Mouse (Mus musculus) embryonic facial prominence, embryonic 13.5 days (tissue): ENCODE data around the gene Wdr59. TPM values are rescaled to one million over a fixed set of nuclear protein-coding genes. Genes with fewer than 3 reads are reported as not detected.

Experiments used
- ATAC-seq: fragments of 200-750 bp; cut with Nextera tagmentation; 2 replicates; pipeline ENCODE4 v1.8.0; 2017; ENCODE audit warnings: low read depth; ENCODE audit not compliant: insufficient number of reproducible peaks, insufficient read depth, low FRiP score, low TSS enrichment
- H3K27ac ChIP-seq: fragments of 300-500 bp; sonication (generic); 2 replicates; pipeline ENCODE4 v1.5.1; 2015; ENCODE audit warnings: moderate library complexity, mild to moderate bottlenecking, inconsistent platforms
- H3K27me3 ChIP-seq: fragments of 300-500 bp; sonication (generic); 2 replicates; pipeline ENCODE4 v1.6.1; 2015; ENCODE audit warnings: mild to moderate bottlenecking, inconsistent platforms
- H3K36me3 ChIP-seq: fragments of 300-500 bp; sonication (generic); 2 replicates; pipeline ENCODE4 v1.6.1; 2015; ENCODE audit warnings: mild to moderate bottlenecking, inconsistent platforms
- H3K4me1 ChIP-seq: fragments of 300-500 bp; sonication (generic); 2 replicates; pipeline ENCODE4 v1.6.1; 2015; ENCODE audit warnings: inconsistent platforms
- H3K4me2 ChIP-seq: fragments of 300-500 bp; sonication (generic); 2 replicates; pipeline ENCODE4 v1.6.1; 2015; ENCODE audit warnings: moderate library complexity, mild to moderate bottlenecking, inconsistent platforms
- H3K4me3 ChIP-seq: fragments of 300-500 bp; sonication (generic); 2 replicates; pipeline ENCODE4 v1.5.1; 2015; ENCODE audit warnings: mild to moderate bottlenecking, inconsistent platforms
- H3K9ac ChIP-seq: fragments of 300-500 bp; sonication (generic); 2 replicates; pipeline ENCODE4 v1.6.1; 2015; ENCODE audit warnings: mild to moderate bottlenecking, inconsistent platforms
- H3K9me3 ChIP-seq: fragments of 300-500 bp; sonication (generic); 2 replicates; pipeline ENCODE4 v1.6.1; 2016; ENCODE audit warnings: inconsistent platforms
- WGBS: fragments of 180-500 bp; shearing (Covaris S2); methylation state at CpG from one replicate; pipeline ENCODE4 v1.1.7; 2015; ENCODE audit warnings: mixed read lengths; 5-methylcytosine and 5-hydroxymethylcytosine counted together
- polyA plus RNA-seq: library from polyadenylated mRNA; unstranded; fragments of >200 nt; fragmentation: Nextera tagmentation; extraction: Ambion mirVana; gene quantifications from 2 replicates; pipeline ENCODE4 v1.2.1, GENCODE M21; 2015

Wdr59 gene
- polyA plus RNA-seq, 1 experiment from 2014 or later: 8.0 TPM

- no peak for ATAC-seq
- Histone ChIP-seq H3K36me3 (peaks cover 74% of the 10 kb centered on the region), H3K9ac (no peak overlapping the region), H3K4me1 (no peaks in the 10 kb centered on the region), H3K27me3 (no peaks in the 10 kb centered on the region), H3K9me3 (no peaks in the 10 kb centered on the region), H3K27ac (no peak overlapping the region), H3K4me2 (no peak overlapping the region), H3K4me3 (no peak overlapping the region)
- WGBS: 93% methylated on average over 8 of the region's 8 CpGs
These were observed 41.2 kb downstream of the Wdr59 start for GRCm38 (mm10) chr8:111480691-111481090.

- Histone ChIP-seq H3K36me3 (peaks cover 58% of the 10 kb centered on the region), H3K27ac (no peak overlapping the region), H3K27me3 (no peaks in the 10 kb centered on the region), H3K4me3 (no peak overlapping the region), H3K4me2 (no peak overlapping the region), H3K9me3 (no peaks in the 10 kb centered on the region), H3K4me1 (peaks cover 12% of the 10 kb centered on the region), H3K9ac (no peak overlapping the region)
- no peak for ATAC-seq
- 89% methylated on average over 5 of the region's 5 CpGs for WGBS
These were observed 44.0 kb downstream of the Wdr59 start for GRCm38 (mm10) chr8:111477761-111478465.

DNA sequence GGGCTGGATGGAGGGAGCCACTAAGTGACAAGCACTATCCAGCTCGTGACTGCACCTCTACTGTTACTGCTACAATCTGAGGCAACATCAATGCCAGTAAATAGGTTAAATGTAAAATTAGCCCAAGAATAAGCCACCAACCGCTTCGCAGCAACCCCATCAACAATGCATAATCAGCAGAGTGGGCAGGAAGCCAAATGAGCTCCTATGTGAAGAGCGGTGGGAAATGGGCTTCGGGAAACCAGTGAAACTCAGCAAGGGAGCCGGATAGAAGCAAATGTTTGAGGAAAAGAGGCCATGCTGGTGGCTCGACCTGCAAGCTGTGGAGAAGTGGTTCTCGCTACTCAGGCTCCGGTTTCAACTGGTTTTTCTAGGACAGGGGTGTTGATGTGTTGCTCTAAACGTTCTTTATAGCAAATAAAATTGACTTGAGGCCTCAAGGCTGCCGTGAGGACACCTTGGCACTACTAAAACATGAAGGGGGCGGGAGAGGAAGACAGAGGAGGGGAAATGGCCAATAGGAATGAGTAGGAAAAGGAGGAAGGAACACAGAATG lies 50.3 kb downstream of the Wdr59 start:
- H3K4me2 ChIP-seq: no peak overlapping the region
- 0 out of 2 replicates have a peak overlapping the region, but pooled peaks have one; percentile 0 for H3K27ac ChIP-seq
- H3K4me3 ChIP-seq: no peak overlapping the region
- peaks cover 48% of the 10 kb centered on the region for H3K4me1 ChIP-seq
- no peak for ATAC-seq
- H3K9ac ChIP-seq: no peak overlapping the region
- H3K36me3 ChIP-seq: peaks cover 16% of the 10 kb centered on the region
- no peaks in the 10 kb centered on the region for H3K9me3 ChIP-seq
- WGBS: 72% methylated on average over 12 of the region's 12 CpGs
- no peaks in the 10 kb centered on the region for H3K27me3 ChIP-seq

DNA sequence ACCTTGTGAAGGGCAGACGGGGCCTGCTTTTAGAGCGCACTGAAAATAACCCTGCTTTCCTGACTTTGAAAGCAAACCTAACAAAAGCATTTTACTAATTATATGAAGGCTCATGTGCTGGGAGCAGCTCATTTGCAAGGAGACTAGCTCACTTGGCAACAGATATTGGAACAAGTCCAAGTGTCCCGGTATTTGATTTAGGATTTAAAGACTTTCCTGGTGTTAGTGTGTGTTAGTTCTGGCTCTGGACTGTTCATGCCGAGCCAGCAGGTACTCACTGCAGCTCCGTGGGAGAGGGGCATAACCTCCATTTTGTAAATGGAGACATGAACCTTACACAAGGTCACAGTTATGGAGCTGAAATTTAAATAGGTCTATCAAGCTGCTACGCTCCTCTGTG lies 52.9 kb downstream of the Wdr59 start:
- 42% methylated on average over 6 of the region's 6 CpGs for WGBS

DNA sequence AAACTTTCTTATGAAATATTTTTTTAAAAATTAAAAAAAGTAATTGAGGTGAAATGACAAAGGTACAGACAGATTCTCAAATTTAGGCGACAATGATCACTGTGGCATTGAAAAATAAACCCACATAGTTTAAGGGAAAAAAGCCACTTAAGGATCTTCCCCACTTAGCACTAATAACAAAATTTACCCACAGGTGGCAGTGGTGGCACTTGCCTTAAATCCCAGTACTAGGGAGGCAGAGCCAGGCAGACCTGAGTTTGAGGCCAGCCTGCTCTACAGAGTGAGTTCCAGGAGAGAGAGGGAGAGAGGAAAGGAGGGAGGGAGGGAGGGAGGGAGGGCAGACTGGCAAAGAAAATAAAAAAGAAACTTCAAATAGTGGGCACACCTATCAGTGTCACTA lies 56.6 kb downstream of the Wdr59 start:
- no peak for ATAC-seq
- H3K36me3 ChIP-seq: peaks cover 46% of the 10 kb centered on the region
- 97% methylated on average over 1 of the region's 1 CpGs for WGBS

More for the DNA sequence above, 52.9 kb downstream of the Wdr59 start:
- Histone ChIP-seq H3K9me3 (no peaks in the 10 kb centered on the region), H3K4me2 (no peak overlapping the region), H3K4me3 (no peak overlapping the region), H3K27me3 (no peaks in the 10 kb centered on the region), H3K9ac (no peak overlapping the region), H3K36me3 (peaks cover 20% of the 10 kb centered on the region; the same call in 1 of the 2 replicates), H3K27ac (0 out of 2 replicates have a peak overlapping the region, but pooled peaks have one; percentile 30), H3K4me1 (peaks cover 45% of the 10 kb centered on the region)
- ATAC-seq: no peak

DNA sequence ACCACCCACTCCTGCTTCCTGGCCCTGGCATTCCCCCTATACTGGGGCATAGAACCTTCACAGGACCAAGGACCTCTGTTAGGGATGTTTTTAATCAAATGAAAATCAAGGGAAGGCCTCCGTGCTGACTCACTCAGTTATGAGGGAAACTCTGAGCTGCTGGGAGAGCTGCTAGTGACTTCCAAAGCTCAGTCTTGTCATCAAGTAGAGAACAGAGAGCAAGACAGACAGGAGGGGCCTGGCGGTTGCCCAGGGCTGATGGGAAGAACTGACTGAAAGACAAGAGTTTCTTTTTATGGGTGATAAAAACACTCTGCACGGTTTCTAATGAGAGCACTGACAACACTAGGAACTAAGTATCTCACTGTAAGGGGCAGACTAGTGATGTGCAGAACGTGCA lies 57.4 kb downstream of the Wdr59 start:
- WGBS: 46% methylated on average over 4 of the region's 4 CpGs
- peaks cover 17% of the 10 kb centered on the region for H3K4me1 ChIP-seq
- H3K4me3 ChIP-seq: no peak overlapping the region
- no peak overlapping the region for H3K4me2 ChIP-seq
- H3K27ac ChIP-seq: no peak overlapping the region
- no peak for ATAC-seq
- no peaks in the 10 kb centered on the region for H3K27me3 ChIP-seq
- peaks cover 47% of the 10 kb centered on the region for H3K36me3 ChIP-seq
- H3K9ac ChIP-seq: no peak overlapping the region
- H3K9me3 ChIP-seq: no peaks in the 10 kb centered on the region

More for the DNA sequence above, 56.6 kb downstream of the Wdr59 start:
- no peaks in the 10 kb centered on the region for H3K27me3 ChIP-seq
- no peak overlapping the region for H3K9ac ChIP-seq
- no peak overlapping the region for H3K4me2 ChIP-seq
- no peak overlapping the region for H3K27ac ChIP-seq
- H3K9me3 ChIP-seq: no peaks in the 10 kb centered on the region
- no peak overlapping the region for H3K4me3 ChIP-seq
- H3K4me1 ChIP-seq: peaks cover 25% of the 10 kb centered on the region

- Histone ChIP-seq H3K27me3 (no peaks in the 10 kb centered on the region), H3K9me3 (no peaks in the 10 kb centered on the region), H3K27ac (no peak overlapping the region), H3K4me1 (peaks cover 25% of the 10 kb centered on the region), H3K4me3 (no peak overlapping the region), H3K4me2 (no peak overlapping the region), H3K36me3 (peaks cover 29% of the 10 kb centered on the region), H3K9ac (no peak overlapping the region)
- no peak for ATAC-seq
- WGBS: 7% methylated on average over 4 of the region's 4 CpGs
These were observed 72.2 kb downstream of the Wdr59 start for GRCm38 (mm10) chr8:111449671-111450070.

DNA sequence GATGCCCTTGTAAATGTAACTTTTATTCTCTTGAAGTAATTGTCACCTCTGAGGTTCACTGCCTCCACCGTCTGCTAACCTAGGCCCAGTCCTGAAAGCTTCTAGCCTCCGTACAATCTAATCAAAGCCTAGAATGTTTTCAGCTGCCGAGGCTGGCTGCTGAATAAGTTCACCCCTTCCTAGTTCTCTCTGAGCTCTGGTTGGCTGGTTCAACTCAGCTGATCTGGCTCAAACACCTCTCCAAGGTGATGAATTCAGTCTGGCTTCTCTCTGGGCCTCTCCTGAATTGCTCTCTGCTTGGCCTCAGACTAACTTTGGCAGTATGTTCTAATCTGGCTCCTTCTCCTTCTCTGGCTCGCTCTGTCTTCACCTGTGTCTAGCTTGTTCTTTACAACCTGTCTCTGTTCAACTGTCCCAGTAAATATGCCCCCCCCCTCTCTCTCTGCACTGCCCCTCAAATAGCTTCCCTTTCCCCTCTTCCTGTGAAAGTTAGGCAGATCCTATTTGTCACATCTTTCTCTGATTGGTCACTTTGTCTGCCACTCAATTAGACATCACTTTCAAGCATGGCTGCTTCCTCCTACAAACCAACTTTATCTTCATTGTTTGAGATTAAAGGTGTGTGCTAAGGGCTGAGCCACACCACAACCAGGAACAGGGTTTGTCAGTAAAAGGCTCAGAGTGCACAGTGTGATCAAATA lies 75.8 kb downstream of the Wdr59 start:
- H3K36me3 ChIP-seq: peaks cover 24% of the 10 kb centered on the region
- 73% methylated on average over 4 of the region's 4 CpGs for WGBS
- H3K4me1 ChIP-seq: peaks cover 15% of the 10 kb centered on the region
- no peaks in the 10 kb centered on the region for H3K27me3 ChIP-seq
- no peaks in the 10 kb centered on the region for H3K9me3 ChIP-seq
- H3K4me3 ChIP-seq: no peak overlapping the region
- no peak overlapping the region for H3K27ac ChIP-seq
- ATAC-seq: no peak
- no peak overlapping the region for H3K4me2 ChIP-seq
- H3K9ac ChIP-seq: no peak overlapping the region

DNA sequence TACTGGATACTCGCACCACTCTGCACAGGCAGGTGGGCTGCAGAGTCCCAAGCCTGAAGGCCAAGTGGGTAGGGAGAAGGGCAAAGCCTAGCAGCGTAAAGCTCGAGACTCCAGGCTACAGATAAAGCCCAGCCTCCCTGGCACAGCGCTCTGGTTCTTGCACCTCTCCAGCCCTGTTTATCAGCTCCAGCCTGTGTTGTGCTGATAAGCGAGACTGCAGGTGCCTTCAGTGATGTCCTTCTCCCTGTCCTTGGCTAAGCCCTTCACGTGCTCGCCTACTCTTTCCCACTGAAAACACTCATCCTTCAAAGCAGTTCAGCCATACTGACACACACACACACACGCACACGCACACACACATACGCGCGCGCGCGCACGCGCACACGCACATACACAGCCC lies 76.3 kb downstream of the Wdr59 start:
- H3K9ac ChIP-seq: no peak overlapping the region
- H3K36me3 ChIP-seq: peaks cover 18% of the 10 kb centered on the region
- no peak overlapping the region for H3K27ac ChIP-seq
- 90% methylated on average over 18 of the region's 18 CpGs for WGBS
- H3K4me1 ChIP-seq: peaks cover 15% of the 10 kb centered on the region
- no peaks in the 10 kb centered on the region for H3K27me3 ChIP-seq
- ATAC-seq: no peak
- H3K9me3 ChIP-seq: no peaks in the 10 kb centered on the region
- no peak overlapping the region for H3K4me3 ChIP-seq
- H3K4me2 ChIP-seq: no peak overlapping the region

DNA sequence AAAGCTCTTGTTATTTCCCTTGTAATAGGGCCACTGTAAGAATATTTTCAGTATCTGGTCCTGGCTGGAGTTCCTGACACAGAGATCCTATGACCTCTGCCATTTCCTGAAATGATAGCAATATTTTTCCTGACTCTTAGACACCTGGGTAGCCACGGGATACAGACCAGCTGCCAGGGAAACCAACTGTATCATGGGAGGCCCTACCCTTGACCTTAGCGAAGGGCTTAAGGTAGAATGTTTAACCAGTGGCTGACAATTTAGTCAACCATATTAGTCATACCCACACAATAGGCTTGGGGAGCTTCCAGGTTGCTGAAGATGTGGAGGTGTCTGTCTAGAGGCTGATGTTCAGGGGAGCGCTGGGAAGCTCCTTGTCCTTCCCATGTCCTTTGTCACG lies 77.6 kb downstream of the Wdr59 start:
- peaks cover 14% of the 10 kb centered on the region for H3K36me3 ChIP-seq
- H3K9me3 ChIP-seq: no peaks in the 10 kb centered on the region
- no peaks in the 10 kb centered on the region for H3K27me3 ChIP-seq
- no peak overlapping the region for H3K4me2 ChIP-seq
- no peak overlapping the region for H3K9ac ChIP-seq
- H3K4me1 ChIP-seq: peaks cover 2% of the 10 kb centered on the region
- WGBS: 81% methylated on average over 4 of the region's 4 CpGs
- no peak overlapping the region for H3K27ac ChIP-seq
- ATAC-seq: no peak
- H3K4me3 ChIP-seq: no peak overlapping the region

- Histone ChIP-seq H3K9me3 (no peaks in the 10 kb centered on the region), H3K4me2 (peak overlapping the region; percentile 5; the same call in 1 of the 2 replicates), H3K27ac (no peak overlapping the region), H3K9ac (peak overlapping the region; percentile 56; the same call in 1 of the 2 replicates), H3K27me3 (no peaks in the 10 kb centered on the region), H3K4me1 (no peaks in the 10 kb centered on the region), H3K4me3 (no peak overlapping the region), H3K36me3 (no peaks in the 10 kb centered on the region)
- 14% methylated on average over 9 of the region's 9 CpGs for WGBS
- ATAC-seq: no peak
These were observed 82.7 kb downstream of the Wdr59 start for GRCm38 (mm10) chr8:111439189-111439588.
